Mouse (Mus musculus) neural tube, embryonic 14.5 days (tissue): ENCODE data around the gene Zfp597. TPM values are rescaled to one million over a fixed set of nuclear protein-coding genes. Genes with fewer than 3 reads are reported as not detected.

Experiments
- ATAC-seq: fragments of 200-750 bp; cut with Nextera tagmentation; 2 replicates; pipeline ENCODE4 v1.8.0; 2017; ENCODE audit warnings: low read depth, mild to moderate bottlenecking, moderate TSS enrichment, moderate library complexity
- H3K27ac ChIP-seq: fragments of 300-500 bp; sonication (generic); 2 replicates; pipeline ENCODE4 v1.5.1; 2014; ENCODE audit warnings: low read depth, mild to moderate bottlenecking, control low read depth, low read length, moderate library complexity, mixed read lengths
- H3K27me3 ChIP-seq: fragments of 300-500 bp; sonication (generic); 2 replicates; pipeline ENCODE4 v1.6.1; 2014; ENCODE audit warnings: low read length; ENCODE audit not compliant: control insufficient read depth, insufficient read depth
- H3K36me3 ChIP-seq: fragments of 300-500 bp; sonication (generic); 2 replicates; pipeline ENCODE4 v1.6.1; 2014; ENCODE audit warnings: low read length, mixed read lengths; ENCODE audit not compliant: control insufficient read depth, insufficient read depth
- H3K4me1 ChIP-seq: fragments of 300-500 bp; sonication (generic); 2 replicates; pipeline ENCODE4 v1.6.1; 2014; ENCODE audit warnings: low read length; ENCODE audit not compliant: control insufficient read depth, insufficient read depth
- H3K4me2 ChIP-seq: fragments of 300-500 bp; sonication (generic); 2 replicates; pipeline ENCODE4 v1.6.1; 2014; ENCODE audit warnings: mild to moderate bottlenecking, low read depth, low read length, control low read depth
- H3K4me3 ChIP-seq: fragments of 300-500 bp; sonication (generic); 2 replicates; pipeline ENCODE4 v1.5.1; 2014; ENCODE audit warnings: low read depth, low read length, control low read depth, mixed read lengths
- H3K9ac ChIP-seq: fragments of 300-500 bp; sonication (generic); replicated peaks from 2 replicates; pipeline ENCODE4 v1.6.1; 2014; ENCODE audit warnings: low read depth, mild to moderate bottlenecking, control low read depth, low read length, mixed read lengths
- H3K9me3 ChIP-seq: fragments of 300-500 bp; sonication (generic); 2 replicates; pipeline ENCODE4 v1.6.1; 2016; ENCODE audit warnings: low read length; ENCODE audit not compliant: control insufficient read depth
- WGBS: fragments of 180-500 bp; shearing (Covaris S2); extraction: QIAGEN DNeasy Blood & Tissue Kit; methylation state at CpG from one replicate; pipeline ENCODE4 v1.1.7; 2014; 5-methylcytosine and 5-hydroxymethylcytosine counted together
- polyA plus RNA-seq: library from polyadenylated mRNA; unstranded; fragments of >200 nt; fragmentation: Nextera tagmentation; extraction: Ambion mirVana; gene quantifications from 2 replicates; pipeline ENCODE4 v1.2.1, GENCODE M21; 2014

Gene Zfp597
- polyA plus RNA-seq, 1 experiment from 2014 or later: 21.6 TPM

DNA sequence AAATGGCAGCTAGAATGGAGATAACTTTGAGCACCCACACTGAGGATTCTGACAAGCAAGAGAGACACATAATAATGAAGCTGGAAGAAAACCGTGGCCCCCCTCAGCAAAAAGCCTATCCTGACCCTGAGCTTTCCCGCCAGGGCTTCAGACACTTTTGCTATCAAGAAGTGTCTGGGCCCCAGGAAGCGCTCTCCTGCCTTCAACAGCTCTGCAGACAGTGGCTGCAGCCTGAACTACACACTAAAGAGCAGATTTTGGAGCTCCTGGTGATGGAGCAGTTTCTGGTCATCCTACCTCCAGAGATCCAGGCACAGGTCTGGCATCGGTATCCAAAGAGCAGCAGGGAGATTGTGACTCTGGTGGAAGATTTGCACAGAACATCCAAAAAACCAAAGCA, 36.5 kb downstream of the Zfp597 start:
- Histone ChIP-seq H3K27ac (no peak overlapping the region), H3K9me3 (no peaks in the 10 kb centered on the region), H3K27me3 (no peaks in the 10 kb centered on the region), H3K36me3 (no peaks in the 10 kb centered on the region), H3K4me3 (peak overlapping the region; percentile 61), H3K4me1 (peaks cover 7% of the 10 kb centered on the region; the same call in 1 of the 2 replicates), H3K4me2 (peak overlapping the region; percentile 49), H3K9ac (no peak overlapping the region; the same call in 1 of the 2 replicates)
- ATAC-seq: no peak
- WGBS: 66% methylated on average over 4 of the region's 4 CpGs

DNA sequence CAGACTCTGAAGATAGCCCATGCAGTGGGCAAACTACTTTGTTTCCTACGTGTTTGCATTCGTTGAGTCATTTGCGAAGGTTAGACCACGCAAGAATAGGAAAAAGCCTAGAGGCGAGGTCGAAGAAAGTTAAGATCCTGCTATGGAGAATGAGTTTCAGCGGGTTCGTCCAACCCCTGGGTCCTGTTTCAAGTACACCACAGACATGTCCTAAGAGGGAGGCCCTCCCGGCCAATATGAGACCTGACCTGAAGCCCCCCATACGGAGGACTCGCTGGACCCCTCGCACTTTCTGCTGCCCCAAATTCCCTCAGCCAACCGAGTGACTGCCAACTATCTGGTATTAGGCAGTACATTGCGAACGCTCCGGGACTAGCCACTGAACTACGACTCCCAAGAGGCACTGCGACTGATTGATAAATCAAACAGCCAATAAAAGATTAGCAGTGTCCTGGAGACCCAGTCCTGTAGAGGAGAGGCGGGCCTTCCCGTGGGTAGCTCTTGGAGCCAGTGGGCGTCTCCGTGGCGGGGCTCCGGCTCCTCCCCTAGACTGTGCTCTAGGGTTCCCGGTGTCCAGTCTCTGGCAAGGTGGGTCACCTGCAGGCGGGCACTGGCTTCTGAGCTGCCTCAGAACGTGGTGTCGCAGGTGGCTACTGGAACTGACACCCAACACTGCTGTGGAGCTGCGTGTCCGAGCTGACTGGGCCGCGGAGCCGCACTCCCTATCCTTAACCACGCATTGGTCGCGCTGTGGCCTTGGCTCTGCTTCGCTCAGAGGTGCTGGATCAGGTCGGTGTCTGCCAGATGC, 37.4 kb downstream of the Zfp597 start, which contains the start of gene Zfp174:
Zfp174 (plus strand) TSS at position 558 of the 808 bp plus-strand sequence.
- Histone ChIP-seq H3K4me2 (peak within 1 kb of the TSS; percentile 49), H3K27ac (no peak within 1 kb of the TSS), H3K4me1 (peaks cover 7% of the 10 kb centered on the region; the same call in 1 of the 2 replicates), H3K9ac (peak within 1 kb of the TSS; percentile 59), H3K27me3 (no peaks in the 10 kb centered on the region), H3K36me3 (no peaks in the 10 kb centered on the region), H3K9me3 (no peaks in the 10 kb centered on the region), H3K4me3 (peak within 1 kb of the TSS; percentile 61)
- 3% methylated on average over 38 of the region's 38 CpGs for WGBS
- ATAC-seq: peak; percentile 99

DNA sequence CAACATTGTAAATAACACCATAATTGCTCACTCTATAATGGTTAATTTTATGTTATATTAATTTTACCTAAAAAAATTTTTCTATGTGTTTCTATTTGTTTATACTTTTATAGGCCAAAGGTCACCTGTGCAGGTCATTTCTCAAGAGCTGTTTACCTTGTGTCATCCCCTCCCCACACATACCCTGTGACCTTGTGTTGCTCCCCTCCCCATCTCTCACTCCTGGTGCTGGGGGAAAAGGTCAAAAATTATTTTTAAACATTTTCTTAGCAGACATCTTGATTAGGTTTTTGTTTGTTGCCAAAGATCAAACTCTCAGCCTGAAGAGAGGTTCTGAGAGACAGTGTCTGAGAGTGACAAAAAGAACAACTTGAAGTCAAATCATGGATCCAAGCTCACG, 40.6 kb downstream of the Zfp597 start:
- Histone ChIP-seq H3K27me3 (no peaks in the 10 kb centered on the region), H3K4me3 (no peak overlapping the region), H3K9me3 (no peaks in the 10 kb centered on the region), H3K36me3 (no peaks in the 10 kb centered on the region), H3K27ac (no peak overlapping the region), H3K9ac (no peak overlapping the region), H3K4me2 (no peak overlapping the region), H3K4me1 (peaks cover 7% of the 10 kb centered on the region; the same call in 1 of the 2 replicates)
- WGBS: 75% methylated on average over 1 of the region's 1 CpGs
- ATAC-seq: no peak

DNA sequence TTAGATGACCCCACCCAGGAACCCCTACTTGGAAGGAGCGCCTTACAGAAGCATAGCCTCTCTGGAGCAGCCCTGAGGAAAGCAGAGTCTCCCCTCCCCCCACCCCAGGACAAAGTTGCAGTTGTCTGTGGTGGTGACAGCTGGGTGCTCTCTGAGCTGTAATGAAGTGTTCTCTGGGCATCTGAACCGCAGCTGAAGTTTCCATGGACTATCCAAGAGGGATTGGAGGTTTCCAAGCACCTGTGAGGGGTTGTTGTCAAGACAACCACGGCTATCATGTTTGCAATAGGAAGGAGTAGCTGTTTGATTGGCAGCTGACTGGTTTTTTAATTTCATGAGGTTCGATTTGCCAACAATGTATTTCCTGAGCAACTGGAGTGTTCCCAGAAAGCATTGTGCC, 41.4 kb downstream of the Zfp597 start:
- ATAC-seq: no peak
- WGBS: 42% methylated on average over 4 of the region's 4 CpGs
- Histone ChIP-seq H3K27me3 (no peaks in the 10 kb centered on the region), H3K9me3 (no peaks in the 10 kb centered on the region), H3K36me3 (no peaks in the 10 kb centered on the region), H3K27ac (no peak overlapping the region), H3K4me1 (peaks cover 6% of the 10 kb centered on the region; the same call in 1 of the 2 replicates), H3K9ac (no peak overlapping the region), H3K4me2 (no peak overlapping the region), H3K4me3 (no peak overlapping the region)

DNA sequence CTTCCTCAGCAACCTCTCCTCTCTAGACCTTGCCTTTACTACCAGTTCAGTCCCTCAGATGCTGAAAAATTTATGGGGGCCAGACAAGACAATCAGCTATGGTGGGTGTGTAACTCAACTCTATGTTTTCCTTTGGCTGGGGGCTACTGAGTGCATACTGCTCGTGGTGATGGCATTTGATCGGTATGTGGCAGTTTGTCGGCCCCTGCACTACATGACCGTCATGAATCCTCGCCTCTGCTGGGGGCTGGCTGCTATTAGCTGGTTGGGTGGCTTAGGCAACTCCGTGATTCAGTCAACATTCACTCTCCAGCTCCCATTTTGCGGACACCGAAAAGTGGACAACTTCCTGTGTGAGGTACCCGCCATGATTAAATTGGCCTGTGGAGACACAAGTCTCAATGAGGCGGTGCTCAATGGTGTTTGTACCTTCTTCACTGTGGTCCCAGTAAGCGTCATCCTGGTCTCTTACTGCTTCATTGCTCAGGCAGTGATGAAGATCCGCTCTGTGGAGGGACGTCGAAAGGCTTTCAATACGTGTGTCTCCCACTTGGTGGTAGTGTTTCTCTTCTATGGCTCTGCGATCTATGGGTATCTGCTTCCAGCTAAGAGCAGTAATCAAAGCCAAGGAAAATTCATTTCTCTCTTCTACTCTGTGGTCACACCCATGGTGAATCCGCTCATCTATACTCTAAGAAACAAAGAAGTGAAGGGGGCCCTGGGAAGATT, 45.0 kb downstream of the Zfp597 start:
- ATAC-seq: no peak
- 66% methylated on average over 17 of the region's 17 CpGs for WGBS
- Histone ChIP-seq H3K27me3 (no peaks in the 10 kb centered on the region), H3K36me3 (no peaks in the 10 kb centered on the region), H3K27ac (no peak overlapping the region), H3K9ac (no peak overlapping the region), H3K4me1 (no peaks in the 10 kb centered on the region), H3K4me2 (no peak overlapping the region), H3K4me3 (no peak overlapping the region), H3K9me3 (no peaks in the 10 kb centered on the region)

DNA sequence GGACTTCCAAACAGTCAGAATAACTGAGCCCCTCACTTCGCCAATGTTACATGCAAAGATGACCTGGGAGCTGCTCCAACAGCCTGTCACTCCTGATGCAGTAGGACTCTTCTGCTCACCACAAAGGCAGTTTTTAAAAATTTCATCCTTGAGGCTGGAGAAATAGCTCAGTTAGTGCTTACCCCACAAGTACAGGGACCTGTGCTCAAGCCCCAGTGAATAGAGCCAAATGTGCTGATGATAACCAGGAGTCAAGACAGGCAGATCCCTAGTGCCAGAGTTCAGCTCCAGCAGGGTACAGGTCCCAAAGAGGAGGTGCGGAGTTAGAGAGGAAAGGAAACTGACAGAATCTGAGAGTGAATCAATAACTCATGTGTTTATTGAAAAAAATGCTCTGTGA, 48.9 kb downstream of the Zfp597 start:
- no peaks in the 10 kb centered on the region for H3K4me1 ChIP-seq
- H3K9me3 ChIP-seq: no peaks in the 10 kb centered on the region
- H3K36me3 ChIP-seq: no peaks in the 10 kb centered on the region
- H3K27ac ChIP-seq: no peak overlapping the region
- ATAC-seq: no peak
- no peak overlapping the region for H3K9ac ChIP-seq
- H3K4me2 ChIP-seq: no peak overlapping the region
- WGBS: 88% methylated on average over 2 of the region's 2 CpGs
- no peak overlapping the region for H3K4me3 ChIP-seq
- H3K27me3 ChIP-seq: no peaks in the 10 kb centered on the region

DNA sequence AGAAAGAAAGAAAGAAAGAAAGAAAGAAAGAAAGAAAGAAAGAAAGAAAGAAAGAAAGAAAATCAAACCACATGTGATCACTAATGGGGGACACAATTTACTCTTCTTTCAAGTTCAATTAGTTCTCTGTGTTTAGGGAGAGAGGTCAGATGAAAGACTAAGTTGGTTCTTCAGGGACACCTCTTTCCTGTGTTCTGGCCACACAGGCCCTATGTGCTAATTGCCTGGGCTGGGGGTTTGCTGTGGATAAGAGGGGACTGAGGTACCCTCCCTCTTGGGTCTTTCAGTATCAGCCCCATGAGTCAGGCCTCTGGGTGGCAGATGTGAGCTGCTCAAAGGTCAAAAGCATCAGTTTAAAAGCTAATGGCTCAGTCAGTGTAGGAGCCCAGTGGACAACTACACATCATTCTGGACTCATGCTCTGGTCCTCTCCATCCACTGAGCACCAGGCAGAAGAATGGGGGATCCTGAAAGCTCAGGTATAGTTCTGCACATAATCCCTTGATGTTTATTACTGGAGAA, 53.7 kb downstream of the Zfp597 start, which contains the start of gene Olfr15:
Olfr15 (plus strand) TSS at position 291 of the 522 bp plus-strand sequence.
- ATAC-seq: no peak
- H3K36me3 ChIP-seq: no peaks in the 10 kb centered on the region
- no peaks in the 10 kb centered on the region for H3K4me1 ChIP-seq
- no peak within 1 kb of the TSS for H3K4me2 ChIP-seq
- H3K4me3 ChIP-seq: no peak within 1 kb of the TSS
- no peak within 1 kb of the TSS for H3K9ac ChIP-seq
- no peaks in the 10 kb centered on the region for H3K9me3 ChIP-seq
- H3K27me3 ChIP-seq: no peaks in the 10 kb centered on the region
- H3K27ac ChIP-seq: no peak within 1 kb of the TSS

DNA sequence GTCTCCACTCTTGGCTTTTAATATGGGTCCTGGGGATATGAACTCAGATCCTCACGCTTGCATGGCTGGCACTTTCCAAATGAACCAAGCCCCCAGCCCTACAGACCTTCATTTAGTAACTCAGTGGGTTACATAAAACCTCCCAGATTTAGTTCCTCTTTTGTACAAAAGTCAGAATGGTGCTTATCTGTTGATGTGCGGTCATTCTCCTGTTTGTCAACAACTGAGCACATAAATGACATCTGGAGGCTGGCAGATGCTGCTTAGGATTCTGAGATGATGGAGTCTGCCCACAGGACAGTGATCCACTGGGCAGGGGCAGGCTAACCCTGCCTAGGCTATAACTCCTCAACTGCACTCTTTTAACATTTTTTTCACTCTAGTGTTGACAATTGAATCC, 54.6 kb downstream of the Zfp597 start:
- Histone ChIP-seq H3K4me3 (no peak overlapping the region), H3K4me1 (no peaks in the 10 kb centered on the region), H3K9ac (no peak overlapping the region), H3K27ac (no peak overlapping the region), H3K9me3 (no peaks in the 10 kb centered on the region), H3K27me3 (no peaks in the 10 kb centered on the region), H3K4me2 (no peak overlapping the region), H3K36me3 (no peaks in the 10 kb centered on the region)
- no peak for ATAC-seq
- WGBS: 89% methylated on average over 2 of the region's 2 CpGs

DNA sequence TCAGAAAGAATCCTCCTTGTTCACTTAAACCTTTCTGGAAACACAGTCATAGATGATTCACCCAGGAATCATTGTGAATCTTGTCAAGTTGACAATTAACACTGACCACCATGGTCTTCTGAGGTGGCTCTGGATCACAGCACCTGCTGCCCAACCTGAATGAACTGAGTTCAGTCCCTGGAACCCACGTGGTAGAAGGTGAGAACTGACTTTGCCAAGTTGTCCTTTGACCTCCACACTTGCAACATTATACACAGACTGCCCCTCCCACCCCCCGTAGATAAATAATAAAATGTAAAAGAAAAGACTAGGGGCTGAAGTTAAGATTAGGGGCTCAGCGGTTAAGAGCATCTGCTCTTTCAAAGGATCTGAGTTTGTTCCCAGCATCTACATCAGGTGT, 56.3 kb downstream of the Zfp597 start:
- Histone ChIP-seq H3K9ac (no peak overlapping the region), H3K4me3 (no peak overlapping the region), H3K36me3 (no peaks in the 10 kb centered on the region), H3K4me2 (no peak overlapping the region), H3K27me3 (no peaks in the 10 kb centered on the region), H3K27ac (no peak overlapping the region), H3K9me3 (no peaks in the 10 kb centered on the region), H3K4me1 (no peaks in the 10 kb centered on the region)
- WGBS: 60% methylated on average over 3 of the region's 3 CpGs
- ATAC-seq: no peak
